ENCODE assay signal across 33 mouse cellular contexts in genomic region chr12:75742101-75742500, GRCm38 (mm10).
"Had no signal": no experiment of that assay in that cellular context is flagged by ENCODE, and none has a peak within 500 bp of the region (broad histone marks: within the 10 kb centered on the region; RNA-seq: fewer than 3 reads in every experiment).

No protein-coding gene starts in this region.

- H3K4me2 ChIP-seq: heart, embryonic 11.5 days; heart, embryonic 12.5 days; heart, embryonic 13.5 days; heart, embryonic 15.5 days; hindbrain, embryonic 12.5 days; hindbrain, embryonic 13.5 days; hindbrain, embryonic 14.5 days; hindbrain, embryonic 15.5 days; intestine, embryonic 15.5 days had no signal

- H3K27me3 ChIP-seq: heart, embryonic 12.5 days; heart, embryonic 13.5 days; heart, embryonic 15.5 days; hindbrain, embryonic 15.5 days; intestine, embryonic 15.5 days had no signal

- H3K9ac ChIP-seq: heart, embryonic 12.5 days; heart, embryonic 13.5 days; heart, embryonic 15.5 days; hindbrain, embryonic 12.5 days; hindbrain, embryonic 13.5 days; hindbrain, embryonic 14.5 days; hindbrain, embryonic 15.5 days; intestine, embryonic 15.5 days had no signal

- H3K9me3 ChIP-seq: heart, embryonic 10.5 days; heart, embryonic 12.5 days; heart, embryonic 13.5 days; heart, embryonic 15.5 days; hindbrain, embryonic 10.5 days; hindbrain, embryonic 12.5 days; hindbrain, embryonic 13.5 days; hindbrain, embryonic 15.5 days; intestine, embryonic 15.5 days had no signal

- H3K27ac ChIP-seq: heart, adult 2 months; heart, embryonic 10.5 days; heart, embryonic 13.5 days; heart, embryonic 15.5 days; hindbrain, embryonic 10.5 days; hindbrain, embryonic 12.5 days; hindbrain, embryonic 13.5 days; hindbrain, embryonic 14.5 days; hindbrain, embryonic 15.5 days; hindbrain, postnatal 0 days; intestine, embryonic 15.5 days; kidney, postnatal 0 days; layer of hippocampus, adult 2 months; left cerebral cortex, adult 2 months had no signal

- DNase-seq: heart, adult 2 months; heart, postnatal 10 days; heart, postnatal 14 days; heart, postnatal 36 days; heart, postnatal 4 days; kidney, adult 11 months; kidney, adult 18-20 months; kidney, adult 8-10 months; kidney, postnatal 10 days; kidney, postnatal 14 days; kidney, postnatal 36 days; kidney, postnatal 4 days; layer of hippocampus, adult 9-11 months; layer of hippocampus, postnatal 36 days had no signal

- H3K4me3 ChIP-seq: heart, adult 2 months; heart, embryonic 10.5 days; heart, embryonic 12.5 days; heart, embryonic 13.5 days; heart, embryonic 15.5 days; hindbrain, embryonic 10.5 days; hindbrain, embryonic 12.5 days; hindbrain, embryonic 13.5 days; hindbrain, embryonic 15.5 days; intestine, embryonic 15.5 days; layer of hippocampus, adult 2 months; left cerebral cortex, adult 2 months had no signal

- H3K4me1 ChIP-seq: hindbrain, embryonic 10.5 days; hindbrain, embryonic 12.5 days; hindbrain, embryonic 13.5 days; hindbrain, embryonic 15.5 days; intestine, embryonic 15.5 days had no signal

- H3K36me3 ChIP-seq: heart, embryonic 10.5 days; heart, embryonic 12.5 days; heart, embryonic 13.5 days; heart, embryonic 15.5 days; hindbrain, embryonic 10.5 days; hindbrain, embryonic 12.5 days; hindbrain, embryonic 13.5 days; hindbrain, embryonic 15.5 days; intestine, embryonic 15.5 days had no signal

- ATAC-seq: hindbrain, embryonic 16.5 days; hindbrain, postnatal 0 days; inflammation-experienced regulatory T-cells, adult 6 months; intestine, embryonic 15.5 days; intestine, embryonic 16.5 days; intestine, postnatal 0 days had no signal
